Mouse (Mus musculus): ENCODE results near the gene Ndufa8.

GRCm38 (mm10) chr2:36093914-36094475 is 44.8 kb upstream of the Ndufa8 start:
- TF ChIP-seq POLR2A (IDR thresholded peaks at IDR 0.05; ENCODE audit: control insufficient read depth, extremely low read depth, insufficient read depth, low read length, poor library complexity) (no peak), CTCF (IDR thresholded peaks at IDR 0.05; ENCODE audit: borderline replicate concordance, control insufficient read depth, extremely low read depth, insufficient read depth, low read length, poor library complexity) (no peak)

All from thymus, adult 2 months (tissue).